In genomic region chr13:45964853-45965593, GRCm38 (mm10) we compare ENCODE assay signal across 8 mouse cellular contexts. TPM values are rescaled to one million over a fixed set of nuclear protein-coding genes. Genes with fewer than 3 reads are reported as not detected.
DNase-seq lines count a peak whose midpoint lies in the region; ATAC-seq and TF ChIP-seq lines count a peak whose summit lies in the region.

Gene Atxn1 (minus strand): TSS chr13:45965008.

- ATAC-seq in kidney, embryonic 15.5 days (replicated peaks; ENCODE audit: low FRiP score): peak; percentile 84
- ATAC-seq in liver, embryonic 14.5 days (ENCODE audit: insufficient read depth): peak; percentile 81
- peak; percentile 46 for ATAC-seq in neural tube, embryonic 11.5 days (ENCODE audit: insufficient read depth, low FRiP score, low TSS enrichment)
- ATAC-seq in stomach, embryonic 16.5 days (ENCODE audit: insufficient read depth, low FRiP score): peak; percentile 84

- H3ac ChIP-seq in C2C12 (ENCODE audit: control insufficient read depth, insufficient read length, low read depth): peak within 1 kb of the TSS; percentile 98

- peak within 1 kb of the TSS; percentile 88 for H3K27ac ChIP-seq in bone marrow macrophage, adult 2 months (ENCODE audit: insufficient read depth, low read depth, low read length)
- peak within 1 kb of the TSS; percentile 92 for H3K27ac ChIP-seq in embryonic fibroblast, embryonic 13.5 days (ENCODE audit: insufficient read depth, low read length)
- peak within 1 kb of the TSS; percentile 96 for H3K27ac ChIP-seq in heart, embryonic 10.5 days
- peak within 1 kb of the TSS; percentile 96 for H3K27ac ChIP-seq in kidney, embryonic 15.5 days
- H3K27ac ChIP-seq in liver, embryonic 14.5 days: peak within 1 kb of the TSS; percentile 38
- peak within 1 kb of the TSS; percentile 94 for H3K27ac ChIP-seq in neural tube, embryonic 11.5 days (ENCODE audit: low read depth, low read length)
- H3K27ac ChIP-seq in stomach, embryonic 16.5 days (ENCODE audit: low read length): peak within 1 kb of the TSS; percentile 97

- H3K4me1 ChIP-seq in bone marrow macrophage, adult 2 months (ENCODE audit: control insufficient read depth, insufficient read depth, low read length): peaks cover 20% of the 10 kb centered on the region
- H3K4me1 ChIP-seq in embryonic fibroblast, embryonic 13.5 days (ENCODE audit: control insufficient read depth, insufficient read depth, low read length): peaks cover 15% of the 10 kb centered on the region
- H3K4me1 ChIP-seq in heart, embryonic 10.5 days: peaks cover 26% of the 10 kb centered on the region
- H3K4me1 ChIP-seq in kidney, embryonic 15.5 days: peaks cover 42% of the 10 kb centered on the region
- peaks cover 0 to 5% of the 10 kb centered on the region in 2 experiments; a peak in 2 of 4 replicates for H3K4me1 ChIP-seq in liver, embryonic 14.5 days (replicated peaks; ENCODE audit: control insufficient read depth in 2 of 2, insufficient read depth in 2 of 2, low read length in 1 of 2)
- H3K4me1 ChIP-seq in neural tube, embryonic 11.5 days (ENCODE audit: control insufficient read depth, insufficient read depth, low read length): peaks cover 5% of the 10 kb centered on the region; the same call in 1 of the 2 replicates
- H3K4me1 ChIP-seq in stomach, embryonic 16.5 days (ENCODE audit: control insufficient read depth, insufficient read depth, low read length): peaks cover 31% of the 10 kb centered on the region

- peak within 1 kb of the TSS; percentile 74 for H3K4me3 ChIP-seq in C2C12 (ENCODE audit: insufficient read depth, poor library complexity, severe bottlenecking)
- H3K4me3 ChIP-seq in bone marrow macrophage, adult 2 months (ENCODE audit: insufficient read depth, low read length): peak within 1 kb of the TSS; percentile 97
- peak within 1 kb of the TSS; percentile 94 for H3K4me3 ChIP-seq in embryonic fibroblast, embryonic 13.5 days (ENCODE audit: insufficient read depth, low read length)
- H3K4me3 ChIP-seq in heart, embryonic 10.5 days: peak within 1 kb of the TSS; percentile 94
- peak within 1 kb of the TSS; percentile 92 for H3K4me3 ChIP-seq in kidney, embryonic 15.5 days (replicated peaks)
- H3K4me3 ChIP-seq in liver, embryonic 14.5 days (ENCODE audit: insufficient read depth in 1 of 2, low read depth in 2 of 2, low read length in 2 of 2): peak within 1 kb of the TSS; percentile 69 to 80
- H3K4me3 ChIP-seq in neural tube, embryonic 11.5 days (ENCODE audit: low read depth, low read length): peak within 1 kb of the TSS; percentile 82
- peak within 1 kb of the TSS; percentile 95 for H3K4me3 ChIP-seq in stomach, embryonic 16.5 days (replicated peaks; ENCODE audit: low read length)

- peaks cover 9% of the 10 kb centered on the region for H3K79me3 ChIP-seq in C2C12 (ENCODE audit: low read depth)

- H3K9ac ChIP-seq in kidney, embryonic 15.5 days: peak within 1 kb of the TSS; percentile 90
- H3K9ac ChIP-seq in liver, embryonic 14.5 days (replicated peaks): peak within 1 kb of the TSS; percentile 76
- H3K9ac ChIP-seq in neural tube, embryonic 11.5 days (ENCODE audit: low read length): peak within 1 kb of the TSS; percentile 85
- H3K9ac ChIP-seq in stomach, embryonic 16.5 days (ENCODE audit: low read length): peak within 1 kb of the TSS; percentile 97

- no peak for TF ChIP-seq CTCF in C2C12 (IDR thresholded peaks at IDR 0.05; ENCODE audit: control insufficient read depth, insufficient read depth, insufficient read length)
- no peak for TF ChIP-seq CTCF in bone marrow macrophage, adult 2 months (IDR thresholded peaks at IDR 0.05; ENCODE audit: low read depth, low read length)
- TF ChIP-seq CTCF in embryonic fibroblast, embryonic 13.5 days (IDR thresholded peaks at IDR 0.05; ENCODE audit: borderline replicate concordance, insufficient read depth, low read length): no peak
- no peak for TF ChIP-seq CTCF in liver, embryonic 14.5 days (IDR thresholded peaks at IDR 0.05; ENCODE audit: low read depth)

- H3K9me3 ChIP-seq in heart, embryonic 10.5 days: no peaks in the 10 kb centered on the region
- H3K9me3 ChIP-seq in kidney, embryonic 15.5 days (replicated peaks): no peaks in the 10 kb centered on the region
- H3K9me3 ChIP-seq in liver, embryonic 14.5 days (ENCODE audit: control insufficient read depth, low read length): no peaks in the 10 kb centered on the region
- no peaks in the 10 kb centered on the region for H3K9me3 ChIP-seq in neural tube, embryonic 11.5 days (ENCODE audit: control insufficient read depth, low read length)
- H3K9me3 ChIP-seq in stomach, embryonic 16.5 days (replicated peaks; ENCODE audit: control insufficient read depth, low read length): no peaks in the 10 kb centered on the region

- no peaks in the 10 kb centered on the region for H3K36me3 ChIP-seq in C2C12 (ENCODE audit: control insufficient read depth, insufficient read depth)
- H3K36me3 ChIP-seq in heart, embryonic 10.5 days: no peaks in the 10 kb centered on the region
- H3K36me3 ChIP-seq in kidney, embryonic 15.5 days: no peaks in the 10 kb centered on the region
- no peaks in the 10 kb centered on the region for H3K36me3 ChIP-seq in liver, embryonic 14.5 days (replicated peaks; ENCODE audit: control insufficient read depth, insufficient read depth, low read depth)
- no peaks in the 10 kb centered on the region for H3K36me3 ChIP-seq in neural tube, embryonic 11.5 days (ENCODE audit: control insufficient read depth, insufficient read depth, low read length)
- no peaks in the 10 kb centered on the region for H3K36me3 ChIP-seq in stomach, embryonic 16.5 days (ENCODE audit: control insufficient read depth, insufficient read depth, low read length)

- peak within 1 kb of the TSS; percentile 94 for H3K4me2 ChIP-seq in kidney, embryonic 15.5 days
- H3K4me2 ChIP-seq in liver, embryonic 14.5 days (ENCODE audit: low read depth): peak within 1 kb of the TSS; percentile 97
- peak within 1 kb of the TSS; percentile 80 for H3K4me2 ChIP-seq in neural tube, embryonic 11.5 days (ENCODE audit: low read depth)
- H3K4me2 ChIP-seq in stomach, embryonic 16.5 days (ENCODE audit: low read depth, low read length): peak within 1 kb of the TSS; percentile 62

- TF ChIP-seq POLR2A in bone marrow macrophage, adult 2 months (IDR thresholded peaks at IDR 0.05; ENCODE audit: borderline replicate concordance, low read depth, low read length): no peak
- peak; percentile 90 for TF ChIP-seq POLR2A in embryonic fibroblast, embryonic 13.5 days (IDR thresholded peaks at IDR 0.05; ENCODE audit: low read depth, low read length)

- TF ChIP-seq EP300 in liver, embryonic 14.5 days (IDR thresholded peaks at IDR 0.05; ENCODE audit: low read depth): no peak

- WGBS in heart, embryonic 10.5 days: under 1% methylated on average over 52 of the region's 53 CpGs
- under 1% methylated on average over 40 of the region's 53 CpGs for whole genome bisulfite sequencing in kidney, embryonic 15.5 days
- under 1% methylated on average over 53 of the region's 53 CpGs for WGBS in liver, embryonic 14.5 days (ENCODE audit: insufficient replicate concordance)
- WGBS in neural tube, embryonic 11.5 days: under 1% methylated on average over 25 of the region's 53 CpGs
- WGBS in stomach, embryonic 16.5 days: under 1% methylated on average over 47 of the region's 53 CpGs

- H3K79me2 ChIP-seq in C2C12 (ENCODE audit: control insufficient read depth, insufficient read depth): peaks cover 47% of the 10 kb centered on the region

- peak; percentile 95 for DNase-seq in heart, embryonic 10.5 days (ENCODE audit: low spot score)
- peak in 2 of 3 experiments; percentile 63 to 67 for DNase-seq in liver, embryonic 14.5 days (ENCODE audit: low read depth in 3 of 3, low spot score in 3 of 3)
- DNase-seq in neural tube, embryonic 11.5 days (ENCODE audit: low spot score): peak; percentile 80

- no peaks in the 10 kb centered on the region for H3K27me3 ChIP-seq in C2C12 (ENCODE audit: control insufficient read depth, insufficient read depth, insufficient read length)
- H3K27me3 ChIP-seq in heart, embryonic 10.5 days (ENCODE audit: insufficient read depth, poor library complexity, severe bottlenecking): no peaks in the 10 kb centered on the region
- H3K27me3 ChIP-seq in kidney, embryonic 15.5 days: no peaks in the 10 kb centered on the region
- H3K27me3 ChIP-seq in liver, embryonic 14.5 days (ENCODE audit: control insufficient read depth, insufficient read depth, low read length): no peaks in the 10 kb centered on the region
- 0 out of 2 replicates have a peak, but pooled peaks cover 2% of the 10 kb centered on the region for H3K27me3 ChIP-seq in neural tube, embryonic 11.5 days (ENCODE audit: control insufficient read depth, insufficient read depth, low read length)
- H3K27me3 ChIP-seq in stomach, embryonic 16.5 days (ENCODE audit: control insufficient read depth, insufficient read depth, low read length): no peaks in the 10 kb centered on the region

TF ChIP-seq in C2C12, 6 proteins besides CTCF, POLR2A, EP300 and RAD21:
- TF ChIP-seq FOSL1 (IDR thresholded peaks at IDR 0.05; ENCODE audit: insufficient read depth, low read length, poor library complexity, severe bottlenecking): no peak
- no peak for TF ChIP-seq MAX (IDR thresholded peaks at IDR 0.05)
- no peak for TF ChIP-seq MYOG (IDR thresholded peaks at IDR 0.05; ENCODE audit: control insufficient read depth, extremely low read depth, insufficient read length)
- TF ChIP-seq USF1 (IDR thresholded peaks at IDR 0.05; ENCODE audit: low read depth): no peak
- TF ChIP-seq MYOD1 (IDR thresholded peaks at IDR 0.05; ENCODE audit: control insufficient read depth, insufficient read length, low read depth): no peak
- no peak for TF ChIP-seq CEBPB (IDR thresholded peaks at IDR 0.05; ENCODE audit: low read depth)

RNA-seq across cellular contexts. Expression of gene Atxn1, which starts in this region (rescaled TPM):
- 3.0 TPM for polyA plus RNA-seq in C2C12 (2012; fragmentation: generic; extraction: Trizol)
- polyA plus RNA-seq in bone marrow macrophage, adult 2 months (2012; ENCODE audit: insufficient read depth, insufficient read length, missing spikeins): 23.0 and 24.5 TPM in 2 replicates
- 55.8 and 59.3 TPM in 2 replicates for polyA plus RNA-seq in embryonic fibroblast, embryonic 13.5 days (2011; ENCODE audit: insufficient read length, low read depth, missing spikeins)
- polyA plus RNA-seq in heart, embryonic 10.5 days (2016; fragmentation: Nextera tagmentation; extraction: Ambion mirVana): 3.9 and 6.2 TPM in 2 replicates
- 6.3 and 7.0 TPM in 2 replicates for polyA plus RNA-seq in kidney, embryonic 15.5 days (2015; fragmentation: Nextera tagmentation; extraction: Ambion mirVana)
- polyA plus RNA-seq in liver, embryonic 14.5 days (2012; rRNA removed): 0.81 and 1.0 TPM in 2 replicates
- 1.1 and 1.2 TPM in 2 replicates for polyA plus RNA-seq in liver, embryonic 14.5 days (2014; fragmentation: Nextera tagmentation; extraction: Ambion mirVana)
- 1.1 and 1.5 TPM in 2 replicates for polyA plus RNA-seq in neural tube, embryonic 11.5 days (2014; fragmentation: Nextera tagmentation; extraction: Ambion mirVana)
- 7.8 and 8.0 TPM in 2 replicates for polyA plus RNA-seq in stomach, embryonic 16.5 days (2015; fragmentation: Nextera tagmentation; extraction: Ambion mirVana)

Comparison
In these comparisons a context has a peak if more than half of its experiments do, and no peak if none do; other contexts are left out.
1. Peak in every context shown above with its lines: DNase-seq, ATAC-seq, H3K4me3 ChIP-seq and H3K27ac ChIP-seq.
2. H3K27ac ChIP-seq: peak in every context shown above with its lines; median percentile 97 in stomach, embryonic 16.5 days; 96 in heart, embryonic 10.5 days; 96 in kidney, embryonic 15.5 days; 94 in neural tube, embryonic 11.5 days; 92 in embryonic fibroblast, embryonic 13.5 days; 88 in bone marrow macrophage, adult 2 months; 38 in liver, embryonic 14.5 days.